Mouse (Mus musculus) splenic B cell, adult 2 months (primary cell): Measurements from ENCODE around the gene B4galt2.

Source experiments
- DNase-seq: peaks from one replicate; pipeline ENCODE4 v3.0.0-alpha.2; 2011; ENCODE audit warnings: low read depth, low spot score
- H3K27me3 ChIP-seq: 2 replicates; pipeline ENCODE4 v1.6.1; 2012; ENCODE audit warnings: mild to moderate bottlenecking, low read length, moderate library complexity, mixed read lengths; ENCODE audit not compliant: control insufficient read depth, poor library complexity, insufficient read depth, severe bottlenecking
- H3K36me3 ChIP-seq: 2 replicates; pipeline ENCODE4 v1.6.1; 2012; ENCODE audit warnings: mild to moderate bottlenecking, low read length, moderate library complexity, mixed read lengths; ENCODE audit not compliant: control insufficient read depth, poor library complexity, insufficient read depth, severe bottlenecking

Gene B4galt2

GRCm38 (mm10) chr4:117828572-117829145 is 54.6 kb downstream of the B4galt2 start:
- no peak for DNase-seq
- no peaks in the 10 kb centered on the region for H3K27me3 ChIP-seq
- H3K36me3 ChIP-seq, result no peaks in the 10 kb centered on the region
